Mouse (Mus musculus) E14TG2a.4 (cell line): ENCODE data around the gene Tmem62.
A peak's percentile ranks its signal among the peaks of the same experiment; 100 is the strongest.
"Not testable (repeated sequence)": the region's sequence is repeated elsewhere in the genome, so short reads cannot be mapped to it uniquely, and the experiment has no call there.

Source experiments
- H3K27me3 ChIP-seq: 2 replicates; pipeline ENCODE4 v1.6.1; 2014; ENCODE audit warnings: low read length, control low read depth; ENCODE audit not compliant: insufficient read depth
- H3K36me3 ChIP-seq: 2 replicates; pipeline ENCODE4 v1.6.1; 2014; ENCODE audit warnings: low read length, control low read depth; ENCODE audit not compliant: insufficient read depth
- H3K4me1 ChIP-seq: replicated peaks from 2 replicates; pipeline ENCODE4 v1.6.1; 2014; ENCODE audit warnings: low read depth, low read length, control low read depth
- H3K4me3 ChIP-seq: replicated peaks from 2 replicates; pipeline ENCODE4 v1.5.1; 2014; ENCODE audit warnings: mild to moderate bottlenecking, low read length
- H3K9me3 ChIP-seq: 2 replicates; pipeline ENCODE4 v1.6.1; 2014; ENCODE audit warnings: low read length, control low read depth
- CTCF ChIP-seq: conservative IDR thresholded peaks from 2 replicates; pipeline ENCODE4 v1.5.1; 2014; ENCODE audit warnings: low read length
- NANOG ChIP-seq: IDR thresholded peaks from 2 replicates; pipeline ENCODE4 v1.6.1; 2014; ENCODE audit warnings: borderline replicate concordance, low read length, mixed read lengths
- POU5F1 ChIP-seq: IDR thresholded peaks from 2 replicates; pipeline ENCODE4 v1.6.1; 2014; ENCODE audit warnings: low read length, borderline replicate concordance

Tmem62 gene

GRCm38 (mm10) chr2:120980861-120981260 lies 4.0 kb downstream of the Tmem62 start:
- Histone ChIP-seq H3K4me1 (peaks cover 15% of the 10 kb centered on the region), H3K27me3 (peaks cover 10% of the 10 kb centered on the region), H3K9me3 (no peaks in the 10 kb centered on the region), H3K4me3 (no peak overlapping the region), H3K36me3 (no peaks in the 10 kb centered on the region)
- no peak for TF ChIP-seq NANOG
- TF ChIP-seq POU5F1, result no peak
- no peak for TF ChIP-seq CTCF

- no peaks in the 10 kb centered on the region for H3K27me3 ChIP-seq
- H3K36me3 ChIP-seq, result no peaks in the 10 kb centered on the region
- H3K9me3 ChIP-seq, result no peaks in the 10 kb centered on the region
- H3K4me3 ChIP-seq, result no peak overlapping the region
- TF ChIP-seq NANOG (no peak), POU5F1 (no peak), CTCF (no peak)
- H3K4me1 ChIP-seq, result peaks cover 8% of the 10 kb centered on the region; the same call in 1 of the 2 replicates
Observed at GRCm38 (mm10) chr2:120983611-120984010, 6.8 kb downstream of the Tmem62 start.

GRCm38 (mm10) chr2:120985241-120985640 lies 8.4 kb downstream of the Tmem62 start:
- H3K9me3 ChIP-seq, result no peaks in the 10 kb centered on the region
- TF ChIP-seq CTCF (peak; percentile 69), POU5F1 (no peak)
- peaks cover 12% of the 10 kb centered on the region; the same call in 1 of the 2 replicates for H3K4me1 ChIP-seq
- H3K4me3 ChIP-seq, result no peak overlapping the region
- no peaks in the 10 kb centered on the region for H3K27me3 ChIP-seq
- H3K36me3 ChIP-seq, result no peaks in the 10 kb centered on the region

GRCm38 (mm10) chr2:120991196-120991595 lies 14.4 kb downstream of the Tmem62 start:
- H3K9me3 ChIP-seq, result no peaks in the 10 kb centered on the region
- H3K27me3 ChIP-seq, result no peaks in the 10 kb centered on the region
- H3K4me3 ChIP-seq, result no peak overlapping the region
- no peaks in the 10 kb centered on the region for H3K36me3 ChIP-seq
- TF ChIP-seq CTCF (no peak), NANOG (no peak), POU5F1 (no peak)
- peaks cover 14% of the 10 kb centered on the region for H3K4me1 ChIP-seq

- H3K36me3 ChIP-seq, H3K9me3 ChIP-seq, H3K4me3 ChIP-seq, H3K4me1 ChIP-seq, H3K27me3 ChIP-seq: not testable (repeated sequence)
Observed at GRCm38 (mm10) chr2:120996607-120997006, 19.8 kb downstream of the Tmem62 start.

GRCm38 (mm10) chr2:120998863-120999262 lies 22.0 kb downstream of the Tmem62 start:
- Histone ChIP-seq H3K4me3 (no peak overlapping the region), H3K9me3 (no peaks in the 10 kb centered on the region), H3K4me1 (no peaks in the 10 kb centered on the region), H3K27me3 (no peaks in the 10 kb centered on the region), H3K36me3 (no peaks in the 10 kb centered on the region)
- TF ChIP-seq NANOG (no peak), CTCF (no peak), POU5F1 (no peak)

- peaks cover 5% of the 10 kb centered on the region; the same call in 1 of the 2 replicates for H3K4me1 ChIP-seq
- TF ChIP-seq CTCF (peak; percentile 18; the same call in 1 of the 2 replicates), NANOG (no peak)
- H3K9me3 ChIP-seq, result no peaks in the 10 kb centered on the region
- no peaks in the 10 kb centered on the region for H3K36me3 ChIP-seq
- no peaks in the 10 kb centered on the region for H3K27me3 ChIP-seq
- no peak overlapping the region for H3K4me3 ChIP-seq
Observed at GRCm38 (mm10) chr2:121003586-121003985, 26.8 kb downstream of the Tmem62 start.

GRCm38 (mm10) chr2:121004018-121004811 lies 27.4 kb downstream of the Tmem62 start:
- Histone ChIP-seq H3K36me3 (no peaks in the 10 kb centered on the region), H3K27me3 (no peaks in the 10 kb centered on the region), H3K4me3 (no peak overlapping the region), H3K9me3 (no peaks in the 10 kb centered on the region), H3K4me1 (peaks cover 11% of the 10 kb centered on the region)
- TF ChIP-seq NANOG (no peak), CTCF (no peak), POU5F1 (no peak)

- H3K27me3 ChIP-seq, result no peaks in the 10 kb centered on the region
- peaks cover 13% of the 10 kb centered on the region for H3K4me1 ChIP-seq
- peaks cover 11% of the 10 kb centered on the region; the same call in 1 of the 2 replicates for H3K36me3 ChIP-seq
- H3K9me3 ChIP-seq, result no peaks in the 10 kb centered on the region
- H3K4me3 ChIP-seq, result no peak overlapping the region
- TF ChIP-seq NANOG (no peak), CTCF (no peak), POU5F1 (no peak)
Observed at GRCm38 (mm10) chr2:121006986-121007385, 30.2 kb downstream of the Tmem62 start.
